Mouse (Mus musculus) brain, embryonic 14.5 days (tissue): ENCODE data around the gene Tmem8b.

Experiments used
- CTCF ChIP-seq: fragments of 200-500 bp; IDR thresholded peaks from 2 replicates; pipeline ENCODE4 v1.5.1; 2012; ENCODE audit warnings: inconsistent platforms, mild to moderate bottlenecking, moderate library complexity, borderline replicate concordance; ENCODE audit not compliant: insufficient read depth, insufficient read length; ENCODE audit errors: extremely low read depth
- POLR2A ChIP-seq: fragments of 200-500 bp; IDR thresholded peaks from 2 replicates; pipeline ENCODE4 v1.6.1; 2012; ENCODE audit warnings: mild to moderate bottlenecking, inconsistent platforms, borderline replicate concordance; ENCODE audit not compliant: poor library complexity, insufficient read depth, insufficient read length, severe bottlenecking; ENCODE audit errors: extremely low read depth

DNA sequence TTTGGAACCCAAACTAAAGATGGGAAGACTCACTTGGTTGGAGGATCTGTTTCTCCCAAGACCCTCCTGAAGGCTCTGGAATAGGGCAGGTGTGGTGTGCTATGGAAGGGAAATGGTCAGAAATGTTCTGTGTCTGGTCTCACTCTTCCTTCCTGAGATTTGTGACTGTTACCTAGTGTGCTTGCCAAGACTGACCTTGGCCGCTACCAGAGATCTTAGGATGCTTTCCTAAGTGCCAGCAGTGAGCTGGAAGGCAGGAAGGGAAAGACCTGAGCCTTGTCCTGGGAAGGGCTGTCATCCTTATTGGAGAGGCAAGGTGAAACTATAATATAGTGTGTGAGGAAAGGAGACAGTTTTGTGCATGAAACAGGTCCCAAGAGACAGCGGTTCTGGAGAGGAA lies 35.0 kb upstream of the Tmem8b start:
- TF ChIP-seq POLR2A (no peak), CTCF (no peak)
